Mouse (Mus musculus) midbrain, postnatal 0 days (tissue): ENCODE data around the gene Grb2. TPM values are rescaled to one million over a fixed set of nuclear protein-coding genes. Genes with fewer than 3 reads are reported as not detected.

Experiments used
- ATAC-seq: fragments of 200-750 bp; cut with Nextera tagmentation; 2 replicates; pipeline ENCODE4 v1.8.0; 2017; ENCODE audit warnings: moderate number of reproducible peaks, mild to moderate bottlenecking, moderate TSS enrichment, moderate library complexity; ENCODE audit not compliant: low FRiP score
- DNase-seq: peaks from one replicate; pipeline ENCODE4 v3.0.0-alpha.2; 2015; ENCODE audit warnings: low spot score
- H3K27ac ChIP-seq: fragments of 300-500 bp; sonication (generic); 2 replicates; pipeline ENCODE4 v1.5.1; 2014; ENCODE audit warnings: low read depth, mild to moderate bottlenecking, low read length, mixed read lengths
- H3K27me3 ChIP-seq: fragments of 300-500 bp; sonication (generic); 2 replicates; pipeline ENCODE4 v1.6.1; 2014; ENCODE audit warnings: low read length, control low read depth, mixed read lengths; ENCODE audit not compliant: insufficient read depth
- H3K36me3 ChIP-seq: fragments of 300-500 bp; sonication (generic); 2 replicates; pipeline ENCODE4 v1.6.1; 2014; ENCODE audit warnings: low read length, control low read depth, mixed read lengths; ENCODE audit not compliant: insufficient read depth
- H3K4me1 ChIP-seq: fragments of 300-500 bp; sonication (generic); 2 replicates; pipeline ENCODE4 v1.6.1; 2014; ENCODE audit warnings: mild to moderate bottlenecking, control low read depth, antibody characterized with exemption, low read length, mixed read lengths; ENCODE audit not compliant: insufficient read depth
- H3K4me2 ChIP-seq: fragments of 300-500 bp; sonication (generic); 2 replicates; pipeline ENCODE4 v1.6.1; 2014; ENCODE audit warnings: low read depth, mild to moderate bottlenecking, low read length, mixed read lengths; ENCODE audit not compliant: poor library complexity, severe bottlenecking
- H3K4me3 ChIP-seq: fragments of 300-500 bp; sonication (generic); 2 replicates; pipeline ENCODE4 v1.5.1; 2014; ENCODE audit warnings: low read depth, mild to moderate bottlenecking, low read length, moderate library complexity
- H3K9ac ChIP-seq: fragments of 300-500 bp; sonication (generic); replicated peaks from 2 replicates; pipeline ENCODE4 v1.6.1; 2014; ENCODE audit warnings: mild to moderate bottlenecking, low read length, moderate library complexity, mixed read lengths; ENCODE audit not compliant: poor library complexity, severe bottlenecking
- H3K9me3 ChIP-seq: fragments of 300-500 bp; sonication (generic); 2 replicates; pipeline ENCODE4 v1.6.1; 2016; ENCODE audit warnings: low read length, control low read depth
- CTCF ChIP-seq: IDR thresholded peaks from 2 replicates; pipeline ENCODE4 v1.5.1; 2016; ENCODE audit warnings: antibody characterized with exemption, mild to moderate bottlenecking
- WGBS: fragments of 180-500 bp; shearing (Covaris S2); extraction: QIAGEN DNeasy Blood & Tissue Kit; methylation state at CpG from one replicate; pipeline ENCODE4 v1.1.7; 2014; 5-methylcytosine and 5-hydroxymethylcytosine counted together
- polyA plus RNA-seq: library from polyadenylated mRNA; unstranded; fragments of >200 nt; fragmentation: Nextera tagmentation; extraction: Ambion mirVana; gene quantifications from 2 replicates; pipeline ENCODE4 v1.2.1, GENCODE M21; 2015
- total RNA-seq: library from RNA; depleted of rRNA; stranded (reverse); fragments of >200 nt; gene quantifications from 2 replicates; pipeline ENCODE4 v1.2.3, GENCODE M21; 2014

Grb2 gene
- total and polyA plus RNA-seq, 2 experiments from 2014 or later = 85.8 to 158 TPM

- DNase-seq = no peak
- TF ChIP-seq CTCF = no peak
- no peak for ATAC-seq
- Histone ChIP-seq H3K9me3 (no peaks in the 10 kb centered on the region), H3K4me3 (no peak overlapping the region), H3K4me2 (no peak overlapping the region), H3K27ac (no peak overlapping the region), H3K4me1 (no peaks in the 10 kb centered on the region), H3K9ac (no peak overlapping the region), H3K36me3 (peaks cover 10% of the 10 kb centered on the region; the same call in 1 of the 2 replicates), H3K27me3 (no peaks in the 10 kb centered on the region)
- 57% methylated on average over 14 of the region's 14 CpGs for WGBS
These were observed 67.3 kb downstream of the Grb2 start for GRCm38 (mm10) chr11:115640978-115641663.

- no peak for DNase-seq
- no peak for TF ChIP-seq CTCF
- no peaks in the 10 kb centered on the region for H3K4me1 ChIP-seq
- no peak overlapping the region for H3K27ac ChIP-seq
- H3K4me3 ChIP-seq = no peak overlapping the region
- WGBS = 84% methylated on average over 3 of the region's 4 CpGs
- H3K36me3 ChIP-seq = peaks cover 10% of the 10 kb centered on the region; the same call in 1 of the 2 replicates
- no peaks in the 10 kb centered on the region for H3K27me3 ChIP-seq
- H3K9ac ChIP-seq = no peak overlapping the region
- no peak for ATAC-seq
- H3K4me2 ChIP-seq = no peak overlapping the region
- no peaks in the 10 kb centered on the region for H3K9me3 ChIP-seq
These were observed 68.0 kb downstream of the Grb2 start for GRCm38 (mm10) chr11:115640311-115640828.

- H3K9ac ChIP-seq = no peak overlapping the region
- WGBS = 94% methylated on average over 4 of the region's 4 CpGs
- TF ChIP-seq CTCF = no peak
These were observed 68.9 kb downstream of the Grb2 start for GRCm38 (mm10) chr11:115639540-115639939.

GRCm38 (mm10) chr11:115638498-115639409 lies 69.6 kb downstream of the Grb2 start:
- no peaks in the 10 kb centered on the region for H3K36me3 ChIP-seq
- 83% methylated on average over 5 of the region's 5 CpGs for WGBS
- ATAC-seq = no peak
- TF ChIP-seq CTCF = no peak
- no peak overlapping the region for H3K27ac ChIP-seq
- H3K4me3 ChIP-seq = no peak overlapping the region
- H3K27me3 ChIP-seq = no peaks in the 10 kb centered on the region
- no peak overlapping the region for H3K9ac ChIP-seq
- H3K4me1 ChIP-seq = no peaks in the 10 kb centered on the region
- H3K9me3 ChIP-seq = no peaks in the 10 kb centered on the region
- no peak for DNase-seq
- no peak overlapping the region for H3K4me2 ChIP-seq

More at GRCm38 (mm10) chr11:115639540-115639939, 68.9 kb downstream of the Grb2 start:
- no peak overlapping the region for H3K4me3 ChIP-seq
- no peaks in the 10 kb centered on the region for H3K27me3 ChIP-seq
- H3K4me1 ChIP-seq = no peaks in the 10 kb centered on the region
- H3K36me3 ChIP-seq = peaks cover 5% of the 10 kb centered on the region; the same call in 1 of the 2 replicates
- H3K27ac ChIP-seq = no peak overlapping the region
- ATAC-seq (no peak), DNase-seq (no peak)
- H3K9me3 ChIP-seq = no peaks in the 10 kb centered on the region
- H3K4me2 ChIP-seq = no peak overlapping the region

GRCm38 (mm10) chr11:115636960-115637359 lies 71.4 kb downstream of the Grb2 start:
- no peak for TF ChIP-seq CTCF
- DNase-seq = no peak
- 80% methylated on average over 3 of the region's 3 CpGs for WGBS

More at GRCm38 (mm10) chr11:115636960-115637359, 71.4 kb downstream of the Grb2 start:
- no peaks in the 10 kb centered on the region for H3K27me3 ChIP-seq
- H3K36me3 ChIP-seq = no peaks in the 10 kb centered on the region
- H3K4me3 ChIP-seq = no peak overlapping the region
- H3K9me3 ChIP-seq = no peaks in the 10 kb centered on the region
- H3K4me1 ChIP-seq = no peaks in the 10 kb centered on the region
- no peak overlapping the region for H3K27ac ChIP-seq
- H3K9ac ChIP-seq = no peak overlapping the region
- ATAC-seq = no peak
- H3K4me2 ChIP-seq = no peak overlapping the region
